ENCODE assay signal across 8 mouse cellular contexts in the genomic region with DNA sequence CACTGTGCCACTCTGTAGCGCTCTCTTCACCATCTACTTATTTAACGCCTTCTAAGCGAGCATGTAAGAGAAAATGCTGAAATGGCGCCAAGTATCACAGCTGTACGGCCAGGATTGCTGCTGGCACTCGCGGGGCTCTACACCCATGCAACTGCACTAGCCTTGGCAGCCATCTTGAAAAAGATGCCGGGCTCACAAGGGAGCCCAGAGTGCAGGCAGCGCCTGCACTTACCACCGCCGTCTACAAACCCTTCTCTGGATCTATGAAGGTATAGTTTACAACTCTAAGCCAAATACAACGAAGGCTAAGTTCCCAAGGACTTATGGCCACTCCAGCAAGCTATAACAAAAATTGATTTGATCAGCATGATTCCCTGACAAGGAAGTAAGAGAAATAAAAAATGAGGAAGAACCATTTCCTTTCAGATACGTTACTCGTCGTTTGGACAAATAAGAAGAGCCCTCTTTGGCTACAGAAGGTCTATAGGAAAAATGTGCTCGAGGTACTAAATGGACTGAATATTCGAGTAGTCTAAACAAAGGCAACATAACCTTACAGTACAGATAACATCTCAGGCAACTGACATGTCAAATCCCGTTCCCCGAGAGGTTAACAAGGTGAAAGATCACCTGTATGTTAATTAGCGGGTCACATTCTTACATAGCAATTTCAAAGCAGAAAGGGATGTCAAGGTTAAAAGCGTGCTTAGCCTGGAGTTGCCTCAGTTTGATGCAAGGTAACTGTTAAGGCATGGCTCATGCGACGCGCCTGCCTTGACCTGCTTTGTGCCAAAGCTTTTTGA. TPM values are rescaled to one million over a fixed set of nuclear protein-coding genes. Genes with fewer than 3 reads are reported as not detected.
DNase-seq lines count a peak whose midpoint lies in the region; ATAC-seq and TF ChIP-seq lines count a peak whose summit lies in the region.

No protein-coding gene starts in this region.

- H3K4me3 ChIP-seq in MEL (ENCODE audit: control insufficient read depth in 1 of 2, insufficient read depth in 1 of 2, low read depth in 2 of 2, low read length in 2 of 2): peak overlapping the region; percentile 84 to 99
- peak overlapping the region; percentile 87 for H3K4me3 ChIP-seq in lung, postnatal 0 days (ENCODE audit: low read depth, low read length)

- DNase-seq in MEL (ENCODE audit: low read depth, low spot score): peak; percentile 85
- DNase-seq in cerebellum, adult 8-10 months: peak; percentile 15
- DNase-seq in forelimb bud, embryonic 11.5 days (ENCODE audit: low read depth, low spot score): peak; percentile 31
- DNase-seq in heart, postnatal 4 days: peak; percentile 70
- DNase-seq in layer of hippocampus, adult 8-10 months (ENCODE audit: low spot score in 2 of 2): peak; percentile 40 to 50
- DNase-seq in lung, postnatal 0 days (ENCODE audit: low spot score): peak; percentile 76
- DNase-seq in ovary, postnatal 10 days (ENCODE audit: low spot score): peak; percentile 8
- peak; percentile 56 for DNase-seq in thymus, postnatal 14 days

- TF ChIP-seq CTCF in MEL (IDR thresholded peaks at IDR 0.05 in 2 of 3, conservative IDR thresholded peaks at IDR 0.05 in 1 of 3; ENCODE audit: control insufficient read depth in 1 of 3, insufficient read depth in 1 of 3, low read depth in 2 of 3, low read length in 3 of 3, poor library complexity in 1 of 3, severe bottlenecking in 1 of 3): no peak
- no peak for TF ChIP-seq CTCF in lung, postnatal 0 days (IDR thresholded peaks at IDR 0.05)

- H3K4me1 ChIP-seq in MEL (ENCODE audit: control insufficient read depth in 1 of 2, insufficient read depth in 2 of 2, low read length in 2 of 2): peaks cover 6 to 21% of the 10 kb centered on the region in 2 experiments
- H3K4me1 ChIP-seq in lung, postnatal 0 days (ENCODE audit: insufficient read depth, low read depth, low read length): no peaks in the 10 kb centered on the region

- peak overlapping the region; percentile 96 for H3K27ac ChIP-seq in MEL (ENCODE audit: control insufficient read depth, low read depth, low read length)
- H3K27ac ChIP-seq in lung, postnatal 0 days (ENCODE audit: low read length): peak overlapping the region; percentile 74

- no peak for ATAC-seq in lung, postnatal 0 days

- TF ChIP-seq EP300 in MEL (IDR thresholded peaks at IDR 0.05; ENCODE audit: low read depth in 1 of 2, low read length in 2 of 2): no peak; a peak in 1 of 4 replicates
- peak; percentile 27; the same call in 1 of the 2 replicates for TF ChIP-seq EP300 in lung, postnatal 0 days (IDR thresholded peaks at IDR 0.05)

- peak in 1 of 2 experiments; percentile 25; a peak in 1 of 4 replicates for TF ChIP-seq POLR2A in MEL (IDR thresholded peaks at IDR 0.05; ENCODE audit: control insufficient read depth in 1 of 2, insufficient read depth in 1 of 2, low read depth in 1 of 2, low read length in 2 of 2, poor library complexity in 1 of 2)

- H3K27me3 ChIP-seq in MEL (ENCODE audit: control insufficient read depth in 1 of 2, insufficient read depth in 2 of 2, low read length in 2 of 2): no peaks in the 10 kb centered on the region
- no peaks in the 10 kb centered on the region for H3K27me3 ChIP-seq in lung, postnatal 0 days (replicated peaks; ENCODE audit: insufficient read depth, low read length)

- H3K36me3 ChIP-seq in MEL (ENCODE audit: control insufficient read depth in 1 of 2, insufficient read depth in 2 of 2, low read length in 2 of 2): peaks cover 20 to 33% of the 10 kb centered on the region in 2 experiments
- H3K36me3 ChIP-seq in lung, postnatal 0 days (ENCODE audit: insufficient read depth, low read length): no peaks in the 10 kb centered on the region

- H3K79me2 ChIP-seq in MEL (ENCODE audit: control insufficient read depth, insufficient read depth, low read length, poor library complexity): peaks cover 66% of the 10 kb centered on the region

- TF ChIP-seq RAD21 in MEL (IDR thresholded peaks at IDR 0.05; ENCODE audit: low read depth, low read length): no peak

- peak overlapping the region; percentile 96 for H3K4me2 ChIP-seq in lung, postnatal 0 days (replicated peaks; ENCODE audit: low read depth, low read length)

- WGBS in lung, postnatal 0 days: under 1% methylated on average over 24 of the region's 24 CpGs

- H3K9me3 ChIP-seq in MEL (replicated peaks; ENCODE audit: insufficient read depth, low read length): no peaks in the 10 kb centered on the region
- no peaks in the 10 kb centered on the region for H3K9me3 ChIP-seq in lung, postnatal 0 days (ENCODE audit: low read length)

- peak overlapping the region; percentile 99 for H3K9ac ChIP-seq in MEL (ENCODE audit: control insufficient read depth, low read depth, low read length, poor library complexity, severe bottlenecking)
- peak overlapping the region; percentile 60 for H3K9ac ChIP-seq in lung, postnatal 0 days (replicated peaks; ENCODE audit: low read depth)

TF ChIP-seq in MEL, 35 proteins besides CTCF, POLR2A, EP300 and RAD21:
- TF ChIP-seq MYB (IDR thresholded peaks at IDR 0.05; ENCODE audit: low read depth, low read length) (no peak), CHD1 (IDR thresholded peaks at IDR 0.05; ENCODE audit: low read depth, low read length) (peak; percentile 97; the same call in 1 of the 2 replicates), USF2 (IDR thresholded peaks at IDR 0.05; ENCODE audit: borderline replicate concordance in 1 of 2, insufficient read depth in 1 of 2, low read depth in 1 of 2, low read length in 2 of 2) (no peak), TCF12 (IDR thresholded peaks at IDR 0.05; ENCODE audit: low read depth, low read length) (no peak), JUND (IDR thresholded peaks at IDR 0.05; ENCODE audit: low read depth, low read length) (no peak), USF1 (IDR thresholded peaks at IDR 0.05; ENCODE audit: low read depth, low read length) (no peak), ETS1 (IDR thresholded peaks at IDR 0.05; ENCODE audit: low read depth, low read length) (no peak), ZMIZ1 (IDR thresholded peaks at IDR 0.05; ENCODE audit: low read depth, low read length) (no peak), SIN3A (IDR thresholded peaks at IDR 0.05; ENCODE audit: low read length) (peak; percentile 83), GABPA (IDR thresholded peaks at IDR 0.05; ENCODE audit: low read depth, low read length) (no peak), HCFC1 (IDR thresholded peaks at IDR 0.05; ENCODE audit: low read depth, low read length) (peak; percentile 15; the same call in 1 of the 2 replicates), MAZ (IDR thresholded peaks at IDR 0.05; ENCODE audit: low read depth, low read length) (no peak), MYC (IDR thresholded peaks at IDR 0.05; ENCODE audit: low read depth, low read length) (peak; percentile 91), GATA1 (IDR thresholded peaks at IDR 0.05; ENCODE audit: low read depth, low read length) (peak; percentile 46; the same call in 1 of the 2 replicates), TBP (IDR thresholded peaks at IDR 0.05; ENCODE audit: low read depth, low read length) (peak; percentile 36), POLR2AphosphoS2 (IDR thresholded peaks at IDR 0.05; ENCODE audit: low read length) (peak; percentile 28; the same call in 1 of the 2 replicates), SMC3 (IDR thresholded peaks at IDR 0.05; ENCODE audit: low read depth, low read length) (no peak), POLR2AphosphoS5 (IDR thresholded peaks at IDR 0.05; ENCODE audit: borderline replicate concordance, low read depth, low read length) (no peak), KAT2A (conservative IDR thresholded peaks at IDR 0.05; ENCODE audit: low read depth, low read length) (no peak), ELF1 (IDR thresholded peaks at IDR 0.05; ENCODE audit: low read depth, low read length) (peak; percentile 52; the same call in 1 of the 2 replicates)

RNA-seq across cellular contexts. Expression of gene Ybx1, which starts 1.4 kb away (rescaled TPM):
- 979 and 1,115 TPM in 2 replicates for total RNA-seq in MEL (2012; rRNA removed)
- 1,000 to 10,000 TPM; 2,172 to 2,666 TPM for polyA plus RNA-seq in MEL (2012; ENCODE audit: insufficient read depth in 1 of 2, insufficient read length in 2 of 2, low read depth in 1 of 2, low replicate concordance in 2 of 2, missing spikeins in 1 of 2)
- total RNA-seq in heart, postnatal 4 days (2021): 100 to 1,000 TPM; 784 to 817 TPM
- 100 to 1,000 TPM; 198 to 253 (median 227) TPM for total RNA-seq in layer of hippocampus, adult 8-10 months (2022)
- polyA plus RNA-seq in lung, postnatal 0 days (2015; fragmentation: Nextera tagmentation; extraction: Ambion mirVana): 391 and 412 TPM in 2 replicates

RNA-seq across cellular contexts. Expression of gene Ppih, which starts 27.4 kb away (rescaled TPM):
- 211 and 246 TPM in 2 replicates for total RNA-seq in MEL (2012; rRNA removed)
- 100 to 1,000 TPM; 140 to 199 TPM for polyA plus RNA-seq in MEL (2012; ENCODE audit: insufficient read depth in 1 of 2, insufficient read length in 2 of 2, low read depth in 1 of 2, low replicate concordance in 2 of 2, missing spikeins in 1 of 2)
- total RNA-seq in heart, postnatal 4 days (2021): 10 to 100 TPM; 18.4 to 23.0 TPM
- 10 to 100 TPM; 16.9 to 23.9 (median 22.6) TPM for total RNA-seq in layer of hippocampus, adult 8-10 months (2022)
- 25.7 and 25.8 TPM in 2 replicates for polyA plus RNA-seq in lung, postnatal 0 days (2015; fragmentation: Nextera tagmentation; extraction: Ambion mirVana)

RNA-seq across cellular contexts. Expression of gene Cldn19, which starts 37.8 kb away (rescaled TPM):
- total RNA-seq in MEL (2012; rRNA removed): not detected in 2 replicates
- not detected for polyA plus RNA-seq in MEL (2012; ENCODE audit: insufficient read depth in 1 of 2, insufficient read length in 2 of 2, low read depth in 1 of 2, low replicate concordance in 2 of 2, missing spikeins in 1 of 2)
- 1 to 10 TPM in 1 of 2 experiments, under 1 TPM in 1; 0.17 to 1.2 TPM for total RNA-seq in heart, postnatal 4 days (2021)
- under 1 TPM; 0.18 to 0.41 (median 0.27) TPM for total RNA-seq in layer of hippocampus, adult 8-10 months (2022)
- not detected in 2 replicates for polyA plus RNA-seq in lung, postnatal 0 days (2015; fragmentation: Nextera tagmentation; extraction: Ambion mirVana)

Comparison
In these comparisons a context has a peak if more than half of its experiments do, and no peak if none do; other contexts are left out.
1. DNase-seq: peak in every context shown above with its lines; median percentile 85 in MEL; 76 in lung, postnatal 0 days; 70 in heart, postnatal 4 days; 56 in thymus, postnatal 14 days; 45 in layer of hippocampus, adult 8-10 months; 31 in forelimb bud, embryonic 11.5 days; 15 in cerebellum, adult 8-10 months; 8 in ovary, postnatal 10 days.